Mouse (Mus musculus): ENCODE results near the gene Nkx2-5.

GRCm38 (mm10) chr17:26817776-26818175 lies 27.0 kb downstream of the Nkx2-5 start:
- TF ChIP-seq CTCF (IDR thresholded peaks at IDR 0.05; ENCODE audit: low read depth) = no peak
- TF ChIP-seq EP300 (optimal IDR thresholded peaks at IDR 0.05) = no peak
